Mouse (Mus musculus): ENCODE results near the gene Plpp2.

GRCm38 (mm10) chr10:79554330-79555237 is 21.0 kb upstream of the Plpp2 start, which contains the start of gene Mier2:
- TF ChIP-seq CTCF (IDR thresholded peaks at IDR 0.05; ENCODE audit: borderline replicate concordance, insufficient read depth, low read length) (no peak), POLR2A (IDR thresholded peaks at IDR 0.05; ENCODE audit: low read depth, low read length) (peak; percentile 59; the same call in 1 of the 2 replicates)

Measured in embryonic fibroblast, embryonic 13.5 days (primary cell).